Mouse (Mus musculus) limb, embryonic 10.5 days (tissue): ENCODE results near the gene Mettl2. TPM values are rescaled to one million over a fixed set of nuclear protein-coding genes. Genes with fewer than 3 reads are reported as not detected.

Experiments
- DNase-seq: peaks from one replicate; pipeline ENCODE4 v3.0.0-alpha.2; 2017; ENCODE audit warnings: low spot score
- H3K27ac ChIP-seq: fragments of 300-500 bp; sonication (generic); 2 replicates; pipeline ENCODE4 v1.5.1; 2016; ENCODE audit warnings: mild to moderate bottlenecking
- H3K27me3 ChIP-seq: fragments of 300-500 bp; sonication (generic); 2 replicates; pipeline ENCODE4 v1.6.1; 2016; ENCODE audit warnings: low read depth, mild to moderate bottlenecking; ENCODE audit not compliant: poor library complexity, severe bottlenecking
- H3K36me3 ChIP-seq: fragments of 300-500 bp; sonication (generic); 2 replicates; pipeline ENCODE4 v1.6.1; 2016; ENCODE audit warnings: mild to moderate bottlenecking, moderate library complexity
- H3K4me1 ChIP-seq: fragments of 300-500 bp; sonication (generic); 2 replicates; pipeline ENCODE4 v1.6.1; 2016
- H3K4me3 ChIP-seq: fragments of 300-500 bp; sonication (generic); 2 replicates; pipeline ENCODE4 v1.5.1; 2016; ENCODE audit warnings: mild to moderate bottlenecking, moderate library complexity
- H3K9me3 ChIP-seq: fragments of 300-500 bp; sonication (generic); replicated peaks from 2 replicates; pipeline ENCODE4 v1.6.1; 2016; ENCODE audit warnings: mild to moderate bottlenecking
- WGBS: fragments of 180-500 bp; shearing (Covaris S2); methylation state at CpG from one replicate; pipeline ENCODE4 v1.1.7; 2016; 5-methylcytosine and 5-hydroxymethylcytosine counted together
- polyA plus RNA-seq: library from polyadenylated mRNA; unstranded; fragments of >200 nt; fragmentation: Nextera tagmentation; extraction: Ambion mirVana; gene quantifications from 2 replicates; pipeline ENCODE4 v1.2.1, GENCODE M21; 2016

Gene Mettl2
- polyA plus RNA-seq, 1 experiment from 2014 or later = 59.2 TPM

DNA sequence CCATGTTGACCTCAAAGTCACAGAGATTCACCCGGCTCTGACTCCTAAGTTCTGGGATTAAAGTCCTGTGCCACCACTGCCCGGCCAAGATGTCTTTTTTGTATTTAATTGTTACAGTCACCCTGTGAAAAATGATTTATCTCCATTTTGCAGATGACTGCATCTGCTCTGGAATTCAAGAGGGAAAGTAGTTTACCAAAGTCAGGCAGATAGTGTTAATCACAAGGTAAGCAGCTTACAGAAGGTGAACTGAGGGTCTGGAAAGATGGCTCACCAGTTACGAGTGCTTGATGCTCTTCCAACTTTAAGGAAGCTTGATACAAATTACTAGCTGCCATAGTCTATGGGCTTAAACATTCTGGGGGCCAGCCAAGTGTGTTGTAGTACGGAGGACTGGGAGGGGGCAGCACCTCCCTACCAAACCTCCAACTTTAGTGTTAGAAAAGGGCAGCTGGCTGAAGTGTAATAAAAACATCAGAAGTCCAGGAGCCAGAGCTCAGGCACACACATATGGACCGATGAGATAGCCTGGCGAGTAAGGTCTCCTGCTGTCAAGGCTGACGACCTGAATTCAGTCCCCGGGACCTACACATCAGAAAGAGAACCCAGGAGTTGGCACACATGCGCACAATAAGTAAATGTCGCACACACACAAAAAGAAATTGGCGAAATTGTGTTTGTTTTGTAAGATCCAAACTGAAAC, 18.4 kb downstream of the Mettl2 start:
- no peak for DNase-seq
- Histone ChIP-seq H3K27ac (no peak overlapping the region), H3K9me3 (no peaks in the 10 kb centered on the region), H3K4me3 (no peak overlapping the region), H3K4me1 (no peaks in the 10 kb centered on the region), H3K36me3 (peaks cover 25% of the 10 kb centered on the region), H3K27me3 (peaks cover 15% of the 10 kb centered on the region; the same call in 1 of the 2 replicates)
- 74% methylated on average over 11 of the region's 11 CpGs for WGBS

DNA sequence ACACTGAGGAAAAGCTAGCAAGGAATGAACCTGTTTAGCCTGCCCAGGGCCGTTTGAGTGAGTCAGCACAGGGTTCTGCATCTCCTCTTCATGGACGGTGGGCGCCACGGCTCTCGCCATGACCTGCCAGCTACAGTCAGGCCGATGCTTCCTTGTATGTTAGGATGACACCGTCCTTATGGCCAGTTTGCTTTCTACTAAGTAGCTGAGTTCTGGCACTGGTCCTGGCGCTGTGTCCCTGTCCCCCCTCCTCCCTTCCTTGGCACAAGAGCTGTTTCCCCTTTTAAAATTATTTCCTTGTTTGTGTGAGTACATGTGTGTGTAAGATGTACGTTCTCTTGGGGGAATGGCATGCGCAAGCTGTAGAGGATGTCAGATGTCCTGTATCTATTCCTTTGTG, 19.0 kb downstream of the Mettl2 start:
- DNase-seq = no peak
- 93% methylated on average over 10 of the region's 10 CpGs for WGBS
- H3K4me3 ChIP-seq = no peak overlapping the region

DNA sequence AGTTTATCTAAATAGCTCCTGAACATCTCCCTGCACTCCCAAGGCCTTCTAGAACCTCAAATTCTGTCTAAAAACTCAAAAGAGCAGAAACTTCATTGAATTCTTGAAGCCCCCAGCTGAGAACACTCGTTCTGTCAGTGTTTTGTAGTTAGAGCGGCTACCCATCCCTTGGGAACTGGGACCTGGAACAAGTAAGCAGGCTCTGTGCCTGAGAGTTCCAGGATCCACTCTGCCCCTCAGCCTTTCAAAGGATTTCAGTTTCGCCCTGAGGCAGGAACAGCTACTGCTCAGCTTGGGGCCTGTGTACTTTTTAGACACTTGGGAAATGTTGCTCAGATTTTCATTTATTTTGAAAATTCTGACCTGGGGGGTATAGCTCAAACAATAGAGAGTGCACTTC, 20.4 kb downstream of the Mettl2 start, which contains the start of gene Gm10842:
TSS of gene Gm10842 (plus strand) at position 301 of the 400 bp plus-strand sequence.
- Histone ChIP-seq H3K9me3 (no peaks in the 10 kb centered on the region), H3K4me3 (no peak within 1 kb of the TSS), H3K4me1 (peaks cover 15% of the 10 kb centered on the region), H3K27me3 (peaks cover 35% of the 10 kb centered on the region), H3K36me3 (peaks cover 7% of the 10 kb centered on the region; the same call in 1 of the 2 replicates), H3K27ac (no peak within 1 kb of the TSS)
- WGBS = 90% methylated on average over 3 of the region's 3 CpGs
- DNase-seq = no peak

More for the DNA sequence above, 19.0 kb downstream of the Mettl2 start:
- Histone ChIP-seq H3K27ac (no peak overlapping the region), H3K4me1 (peaks cover 2% of the 10 kb centered on the region; the same call in 1 of the 2 replicates), H3K36me3 (peaks cover 20% of the 10 kb centered on the region), H3K27me3 (peaks cover 21% of the 10 kb centered on the region), H3K9me3 (no peaks in the 10 kb centered on the region)

DNA sequence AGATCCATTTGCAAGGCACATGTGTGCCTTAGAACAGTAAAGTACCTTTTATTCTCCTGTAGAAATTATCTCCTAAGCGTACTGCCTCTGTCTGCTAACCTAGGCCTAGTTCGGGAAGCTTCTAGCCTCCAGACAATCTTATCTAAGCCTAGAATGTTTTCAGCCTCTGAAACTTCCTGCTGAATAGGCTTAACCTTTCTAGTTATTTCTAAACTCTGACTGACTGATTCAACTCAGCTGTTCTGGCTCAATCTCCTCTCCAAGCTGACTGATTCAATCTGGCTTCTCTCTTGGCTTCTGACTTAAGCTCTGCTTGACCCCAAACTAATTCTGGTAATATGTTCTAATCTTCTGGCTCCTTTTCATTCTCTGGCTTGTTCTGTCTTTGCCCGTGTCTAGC, 23.1 kb downstream of the Mettl2 start:
- Histone ChIP-seq H3K4me3 (no peak overlapping the region), H3K4me1 (peaks cover 43% of the 10 kb centered on the region), H3K36me3 (no peaks in the 10 kb centered on the region), H3K27me3 (peaks cover 36% of the 10 kb centered on the region), H3K9me3 (no peaks in the 10 kb centered on the region), H3K27ac (no peak overlapping the region)
- DNase-seq = no peak
- WGBS = 87% methylated on average over 3 of the region's 3 CpGs

DNA sequence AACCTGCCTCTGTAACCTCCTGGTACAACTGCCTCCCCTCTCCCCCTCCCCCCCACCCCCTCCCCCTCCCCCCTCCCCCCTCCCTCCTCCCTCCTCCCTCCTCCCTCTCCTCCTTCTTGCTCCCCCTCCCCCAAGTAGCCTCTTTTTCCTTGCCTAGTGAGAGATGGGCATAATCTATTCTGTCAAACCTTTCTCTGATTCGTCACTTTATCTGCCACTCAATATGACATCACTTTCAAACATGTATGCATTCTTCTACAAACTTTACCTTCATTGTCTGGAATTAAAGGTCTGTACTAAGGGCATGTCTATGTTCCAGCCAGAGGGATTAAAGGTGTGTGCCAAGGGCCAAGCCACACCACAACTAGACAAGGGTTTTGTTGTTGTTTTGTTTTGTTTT, 23.5 kb downstream of the Mettl2 start:
- H3K9me3 ChIP-seq = no peaks in the 10 kb centered on the region
- 100% methylated on average over 1 of the region's 1 CpGs for WGBS
- H3K36me3 ChIP-seq = no peaks in the 10 kb centered on the region
- H3K27ac ChIP-seq = no peak overlapping the region
- no peak overlapping the region for H3K4me3 ChIP-seq
- H3K27me3 ChIP-seq = peaks cover 38% of the 10 kb centered on the region
- H3K4me1 ChIP-seq = peaks cover 47% of the 10 kb centered on the region
- DNase-seq = no peak

DNA sequence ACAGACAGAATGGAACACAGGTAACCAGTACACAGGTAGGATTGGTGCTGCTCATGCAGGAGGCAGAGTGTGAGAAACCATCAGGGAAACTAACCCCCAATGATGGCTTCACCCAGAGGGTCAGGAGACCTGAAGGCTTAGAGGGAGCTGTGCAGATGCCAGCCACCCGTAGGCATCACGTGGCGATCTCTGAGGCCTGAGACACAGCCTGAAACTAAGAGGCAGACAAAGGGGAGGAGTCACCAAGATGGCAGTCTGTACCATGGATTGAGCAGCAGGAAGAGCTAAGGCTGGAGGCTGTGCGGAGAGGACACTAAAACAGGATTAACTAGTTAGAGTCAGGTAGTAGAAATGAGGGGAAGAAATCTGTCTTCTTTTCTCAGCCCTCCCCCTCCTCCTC, 24.5 kb downstream of the Mettl2 start:
- 69% methylated on average over 4 of the region's 4 CpGs for WGBS
- peaks cover 56% of the 10 kb centered on the region for H3K4me1 ChIP-seq
- no peak overlapping the region for H3K27ac ChIP-seq
- no peak overlapping the region for H3K4me3 ChIP-seq
- H3K27me3 ChIP-seq = peaks cover 45% of the 10 kb centered on the region
- no peaks in the 10 kb centered on the region for H3K36me3 ChIP-seq
- H3K9me3 ChIP-seq = no peaks in the 10 kb centered on the region
- DNase-seq = no peak

DNA sequence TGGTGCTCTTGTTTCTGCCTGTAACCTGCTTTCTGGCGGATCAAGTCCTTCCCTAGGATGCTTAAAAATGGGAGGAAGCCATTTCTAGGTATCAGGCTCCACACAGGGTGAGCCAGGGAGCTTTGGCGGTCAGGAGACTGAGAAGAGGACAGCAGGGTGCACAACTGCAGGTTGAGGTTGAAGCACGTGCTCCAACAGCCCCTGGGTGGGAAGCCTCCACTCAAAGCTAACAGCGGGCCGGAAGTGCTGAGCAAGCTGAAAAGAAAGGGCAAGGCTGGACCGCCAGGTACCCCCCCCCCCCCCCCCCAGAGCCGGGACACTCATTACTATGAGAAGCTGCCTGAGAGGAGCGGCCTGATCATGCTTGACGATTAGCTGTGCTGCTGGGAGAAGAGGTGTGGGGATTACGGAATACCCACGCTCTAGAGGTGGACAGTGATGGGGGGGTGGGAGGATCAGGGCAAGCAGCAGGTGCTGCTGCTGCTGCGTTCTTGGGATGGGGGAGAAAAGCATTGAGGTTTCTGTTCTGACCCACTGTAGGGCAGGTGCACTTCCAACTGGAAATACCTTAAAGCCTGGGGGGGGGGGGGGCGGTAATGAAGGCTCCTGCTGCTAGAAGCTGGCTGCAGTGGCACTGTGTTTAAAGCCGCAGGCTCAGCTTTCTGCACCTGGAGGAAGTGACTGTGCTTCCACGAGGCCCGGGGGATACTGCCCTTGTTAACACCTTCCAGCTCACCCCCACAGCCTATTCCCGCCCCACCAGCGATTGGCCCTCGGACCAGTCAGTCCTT, 25.2 kb downstream of the Mettl2 start:
- Histone ChIP-seq H3K4me1 (peaks cover 64% of the 10 kb centered on the region), H3K27ac (peak overlapping the region; percentile 25; the same call in 1 of the 2 replicates), H3K4me3 (peak overlapping the region; percentile 25; the same call in 1 of the 2 replicates), H3K27me3 (peaks cover 44% of the 10 kb centered on the region), H3K36me3 (no peaks in the 10 kb centered on the region), H3K9me3 (no peaks in the 10 kb centered on the region)
- DNase-seq = peak; percentile 71
- WGBS = 21% methylated on average over 18 of the region's 19 CpGs

DNA sequence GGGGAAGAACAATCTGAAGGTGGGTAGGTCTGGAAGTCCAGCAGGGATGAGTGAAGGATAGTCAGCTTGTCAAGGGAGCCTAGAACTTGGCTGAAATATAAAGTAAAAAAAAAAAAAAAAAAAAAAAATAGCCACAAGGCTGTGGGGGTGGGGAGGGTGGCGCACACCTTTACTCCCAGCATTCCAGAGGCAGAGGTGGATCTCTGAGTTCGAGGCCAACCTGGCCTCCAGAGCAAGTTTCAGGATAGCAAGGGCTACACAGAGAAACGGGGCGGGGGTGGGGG, 25.7 kb downstream of the Mettl2 start:
- Histone ChIP-seq H3K4me3 (no peak overlapping the region), H3K27me3 (peaks cover 46% of the 10 kb centered on the region), H3K27ac (no peak overlapping the region), H3K9me3 (no peaks in the 10 kb centered on the region), H3K4me1 (peaks cover 66% of the 10 kb centered on the region), H3K36me3 (no peaks in the 10 kb centered on the region)
- no CpG with 5 or more reads among the region's 4 CpGs for WGBS
- no peak for DNase-seq

DNA sequence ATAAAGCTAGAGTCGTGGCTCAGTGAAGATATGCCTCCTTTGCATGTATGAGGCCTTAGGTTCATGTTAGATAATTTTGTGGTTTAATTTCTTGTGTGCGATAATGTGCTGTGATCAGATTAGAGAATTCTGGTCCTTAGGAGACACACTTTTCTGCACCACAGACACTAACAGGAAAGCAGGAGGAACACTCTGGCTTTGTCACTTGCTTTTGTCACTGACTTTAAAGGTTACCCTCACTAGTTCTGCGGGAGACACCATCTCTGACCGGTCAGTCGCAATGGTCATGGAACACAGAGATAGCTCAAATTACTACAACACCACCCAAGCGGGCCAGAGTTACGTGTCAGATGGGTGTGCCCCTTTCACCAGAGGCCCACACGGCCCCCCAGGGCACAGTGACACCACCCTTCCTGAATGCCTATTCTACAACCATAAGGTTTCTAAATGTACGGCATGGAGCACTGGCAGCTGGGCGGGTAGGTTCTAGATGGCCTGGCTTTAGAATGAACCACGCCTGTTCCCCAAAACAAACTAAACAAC, 26.2 kb downstream of the Mettl2 start:
- H3K27me3 ChIP-seq = peaks cover 51% of the 10 kb centered on the region
- H3K9me3 ChIP-seq = no peaks in the 10 kb centered on the region
- WGBS = 64% methylated on average over 11 of the region's 11 CpGs
- H3K4me1 ChIP-seq = peaks cover 66% of the 10 kb centered on the region
- no peaks in the 10 kb centered on the region for H3K36me3 ChIP-seq
- no peak for DNase-seq
- H3K27ac ChIP-seq = no peak overlapping the region
- no peak overlapping the region for H3K4me3 ChIP-seq

DNA sequence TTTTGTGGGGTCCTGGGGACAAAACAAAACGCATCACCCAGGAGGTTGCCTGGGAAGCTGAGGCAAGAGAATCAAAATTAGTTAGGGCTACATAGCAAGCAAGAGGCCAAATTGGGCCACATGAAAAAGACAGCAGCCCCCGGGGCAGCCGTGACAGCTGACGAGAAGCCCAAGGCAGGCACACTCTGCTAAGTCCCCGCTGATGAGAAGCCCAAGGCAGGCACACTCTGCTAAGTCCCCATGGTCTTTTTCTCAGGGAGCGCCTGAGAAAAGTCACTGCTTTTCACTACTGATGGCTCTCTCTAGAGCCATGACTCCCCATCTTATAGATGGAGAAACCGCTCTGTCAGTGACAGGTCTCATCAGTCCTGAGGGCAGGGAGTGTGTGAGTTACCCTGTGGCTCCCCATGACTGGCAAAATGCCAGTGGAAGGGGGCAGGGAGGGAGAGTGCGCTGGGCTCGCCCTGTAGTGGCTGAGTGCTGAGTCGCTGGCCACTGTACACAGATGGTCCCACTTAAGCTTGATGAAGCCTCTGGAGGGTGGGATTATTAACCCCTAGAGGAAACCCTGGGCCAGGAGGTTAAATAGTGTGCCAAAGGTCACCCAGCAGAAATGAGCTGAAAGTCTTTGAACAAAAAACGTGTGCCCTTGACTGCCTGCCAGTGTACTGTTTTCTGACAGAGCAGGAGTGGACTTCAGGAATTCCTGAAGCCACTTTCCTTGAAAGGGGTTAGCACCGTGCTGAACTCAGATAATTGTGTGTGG, 27.0 kb downstream of the Mettl2 start:
- H3K4me3 ChIP-seq = 0 out of 2 replicates have a peak overlapping the region, but pooled peaks have one; percentile 26
- no peaks in the 10 kb centered on the region for H3K36me3 ChIP-seq
- H3K4me1 ChIP-seq = peaks cover 66% of the 10 kb centered on the region
- H3K9me3 ChIP-seq = no peaks in the 10 kb centered on the region
- peaks cover 58% of the 10 kb centered on the region for H3K27me3 ChIP-seq
- DNase-seq = peak; percentile 76
- WGBS = 15% methylated on average over 12 of the region's 12 CpGs
- no peak overlapping the region for H3K27ac ChIP-seq

DNA sequence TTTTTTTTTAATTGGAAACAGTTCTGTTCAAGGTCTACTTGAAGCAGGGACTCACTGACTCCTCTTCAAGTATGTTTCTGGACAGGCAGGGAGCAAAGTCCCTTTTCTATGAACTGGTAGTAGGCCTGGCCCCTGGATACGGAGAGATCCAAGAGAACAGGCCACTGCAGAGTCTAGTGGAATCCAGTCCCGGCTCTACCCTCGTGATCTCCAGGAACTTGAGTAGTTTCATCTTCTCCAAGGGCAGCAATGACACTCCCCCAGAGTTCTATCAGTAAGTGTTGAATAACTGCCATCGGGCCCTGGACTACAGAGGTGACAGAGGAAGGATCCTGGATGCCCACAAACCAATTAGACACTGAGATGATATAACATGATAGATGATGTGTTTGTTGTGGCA, 29.7 kb downstream of the Mettl2 start:
- 42% methylated on average over 4 of the region's 4 CpGs for WGBS
- Histone ChIP-seq H3K27me3 (peaks cover 47% of the 10 kb centered on the region), H3K4me1 (peaks cover 58% of the 10 kb centered on the region), H3K36me3 (no peaks in the 10 kb centered on the region), H3K9me3 (no peaks in the 10 kb centered on the region), H3K4me3 (no peak overlapping the region), H3K27ac (no peak overlapping the region)
- DNase-seq = no peak

DNA sequence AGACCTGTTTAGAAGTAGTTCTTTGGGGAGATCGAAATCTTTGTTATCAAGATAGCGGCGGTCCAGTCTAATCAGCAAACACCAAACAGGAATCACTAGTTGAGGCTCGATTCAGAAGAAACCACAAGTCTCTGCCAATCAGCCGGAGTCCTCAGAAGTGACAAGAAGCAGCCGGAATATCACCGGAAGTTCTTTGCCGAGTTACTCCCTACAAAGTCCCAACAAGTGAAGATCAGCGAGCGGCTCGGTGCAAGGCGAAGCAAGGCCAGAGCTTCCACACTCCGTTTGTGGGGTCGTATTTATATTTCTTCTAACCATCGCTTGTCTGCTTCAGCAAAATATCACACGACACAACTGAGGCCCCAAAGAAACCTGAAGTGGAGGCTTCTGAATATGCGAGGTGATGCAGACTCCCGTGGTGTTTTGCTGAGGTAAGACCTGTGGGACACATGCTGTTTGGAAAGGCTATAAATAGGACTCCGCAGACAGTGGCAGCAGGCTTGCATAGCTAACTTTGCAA, 30.6 kb downstream of the Mettl2 start:
- Histone ChIP-seq H3K4me3 (no peak overlapping the region), H3K4me1 (peaks cover 49% of the 10 kb centered on the region), H3K36me3 (no peaks in the 10 kb centered on the region), H3K27ac (no peak overlapping the region), H3K27me3 (peaks cover 38% of the 10 kb centered on the region), H3K9me3 (no peaks in the 10 kb centered on the region)
- WGBS = 85% methylated on average over 19 of the region's 19 CpGs
- DNase-seq = no peak
